Mouse (Mus musculus): ENCODE measurements around the gene Flnc. TPM values are rescaled to one million over a fixed set of nuclear protein-coding genes. Genes with fewer than 3 reads are reported as not detected.

Gene Flnc
- polyA plus RNA-seq, 1 experiment from 2014 or later: 42.5 TPM

- Histone ChIP-seq H3K36me3 (ENCODE audit: control insufficient read depth, insufficient read depth, low read length) (peaks cover 7% of the 10 kb centered on the region; the same call in 1 of the 2 replicates), H3K4me1 (ENCODE audit: control insufficient read depth, insufficient read depth, low read length) (peaks cover 42% of the 10 kb centered on the region), H3K9me3 (replicated peaks; ENCODE audit: control insufficient read depth, low read length) (no peaks in the 10 kb centered on the region), H3K4me3 (ENCODE audit: low read depth, low read length) (peak overlapping the region; percentile 67), H3K9ac (ENCODE audit: low read depth, low read length) (peak overlapping the region; percentile 80), H3K27ac (ENCODE audit: low read depth, low read length) (peak overlapping the region; percentile 97), H3K27me3 (ENCODE audit: control insufficient read depth, insufficient read depth, low read length) (no peaks in the 10 kb centered on the region), H3K4me2 (peak overlapping the region; percentile 90)
- peak; percentile 17 for ATAC-seq (replicated peaks; ENCODE audit: insufficient number of reproducible peaks, low FRiP score, low TSS enrichment)
- 2% methylated on average over 13 of the region's 13 CpGs for WGBS (ENCODE audit: insufficient replicate concordance)
Measured at GRCm38 (mm10) chr6:29434911-29435691, 2.0 kb downstream of the Flnc start.

DNA sequence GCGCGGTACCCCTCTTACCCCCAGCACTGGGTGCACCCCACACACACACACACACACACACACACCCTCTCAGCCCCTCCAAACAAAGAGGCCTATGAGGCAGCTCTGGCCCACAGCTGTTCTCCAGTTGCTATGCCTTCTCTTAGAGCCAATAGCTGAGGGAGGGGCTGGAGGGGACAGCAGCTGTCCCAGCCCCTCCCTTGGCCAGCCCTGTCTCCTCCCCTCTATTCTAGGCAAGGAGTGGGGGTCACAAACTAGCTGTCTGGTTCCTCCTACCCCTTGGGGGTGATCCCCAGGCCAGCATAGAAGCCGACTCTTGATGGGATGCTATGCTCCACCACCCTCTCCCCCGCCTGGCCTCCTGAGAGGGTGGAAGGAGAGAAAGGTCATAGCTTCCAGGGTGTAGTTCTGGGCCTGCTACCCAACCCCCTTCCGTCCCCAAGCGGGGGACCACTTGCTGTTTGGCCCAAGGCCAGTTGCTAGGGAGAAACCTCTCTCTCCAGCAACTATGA is 2.9 kb downstream of the Flnc start:
- peak overlapping the region; percentile 80 for H3K9ac ChIP-seq (ENCODE audit: low read depth, low read length)
- ATAC-seq (replicated peaks; ENCODE audit: insufficient number of reproducible peaks, low FRiP score, low TSS enrichment): 0 out of 2 replicates have a peak, but pooled peaks have one; percentile 7
- no peaks in the 10 kb centered on the region for H3K9me3 ChIP-seq (replicated peaks; ENCODE audit: control insufficient read depth, low read length)
- peak overlapping the region; percentile 67 for H3K4me3 ChIP-seq (ENCODE audit: low read depth, low read length)
- peak overlapping the region; percentile 90 for H3K4me2 ChIP-seq
- peak overlapping the region; percentile 97 for H3K27ac ChIP-seq (ENCODE audit: low read depth, low read length)
- H3K4me1 ChIP-seq (ENCODE audit: control insufficient read depth, insufficient read depth, low read length): peaks cover 33% of the 10 kb centered on the region
- H3K27me3 ChIP-seq (ENCODE audit: control insufficient read depth, insufficient read depth, low read length): no peaks in the 10 kb centered on the region
- 13% methylated on average over 6 of the region's 6 CpGs for WGBS (ENCODE audit: insufficient replicate concordance)
- peaks cover 11% of the 10 kb centered on the region for H3K36me3 ChIP-seq (ENCODE audit: control insufficient read depth, insufficient read depth, low read length)

DNA sequence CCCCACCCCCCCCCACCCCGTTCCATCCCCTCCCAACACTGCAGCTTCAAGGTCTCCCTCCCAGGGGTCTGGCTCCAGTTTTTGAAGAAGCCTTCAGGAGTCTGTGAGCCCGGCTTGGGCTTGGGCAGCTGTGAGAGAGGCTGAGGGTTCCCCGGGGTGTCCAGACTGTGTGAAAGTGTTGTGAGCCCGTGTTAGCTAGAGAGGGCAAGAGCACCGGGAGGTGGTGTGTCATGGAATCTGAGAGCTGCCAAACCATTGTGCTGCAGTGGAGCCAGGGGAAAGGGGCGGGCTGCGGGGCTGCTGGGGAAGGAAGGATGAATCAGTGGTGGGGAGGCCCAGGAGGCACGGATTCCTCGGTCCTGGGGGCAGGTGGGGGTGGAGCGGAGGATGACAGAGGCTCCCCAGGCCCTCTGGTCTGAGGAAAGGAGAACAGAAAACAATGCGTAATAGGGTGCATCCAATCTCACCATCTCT is 3.4 kb downstream of the Flnc start:
- peak overlapping the region; percentile 90 for H3K4me2 ChIP-seq
- H3K27ac ChIP-seq (ENCODE audit: low read depth, low read length): peak overlapping the region; percentile 97
- 8% methylated on average over 11 of the region's 11 CpGs for WGBS (ENCODE audit: insufficient replicate concordance)
- peak overlapping the region; percentile 67 for H3K4me3 ChIP-seq (ENCODE audit: low read depth, low read length)
- peaks cover 14% of the 10 kb centered on the region for H3K36me3 ChIP-seq (ENCODE audit: control insufficient read depth, insufficient read depth, low read length)
- ATAC-seq (replicated peaks; ENCODE audit: insufficient number of reproducible peaks, low FRiP score, low TSS enrichment): no peak
- no peaks in the 10 kb centered on the region for H3K9me3 ChIP-seq (replicated peaks; ENCODE audit: control insufficient read depth, low read length)
- peaks cover 33% of the 10 kb centered on the region for H3K4me1 ChIP-seq (ENCODE audit: control insufficient read depth, insufficient read depth, low read length)
- peak overlapping the region; percentile 80 for H3K9ac ChIP-seq (ENCODE audit: low read depth, low read length)
- H3K27me3 ChIP-seq (ENCODE audit: control insufficient read depth, insufficient read depth, low read length): no peaks in the 10 kb centered on the region

GRCm38 (mm10) chr6:29439251-29439650 is 6.2 kb downstream of the Flnc start:
- no peak for ATAC-seq (replicated peaks; ENCODE audit: insufficient number of reproducible peaks, low FRiP score, low TSS enrichment)
- no peak overlapping the region for H3K4me3 ChIP-seq (ENCODE audit: low read depth, low read length)
- H3K9ac ChIP-seq (ENCODE audit: low read depth, low read length): no peak overlapping the region
- H3K27ac ChIP-seq (ENCODE audit: low read depth, low read length): no peak overlapping the region
- 88% methylated on average over 4 of the region's 4 CpGs for WGBS (ENCODE audit: insufficient replicate concordance)
- peaks cover 25% of the 10 kb centered on the region for H3K36me3 ChIP-seq (ENCODE audit: control insufficient read depth, insufficient read depth, low read length)
- H3K4me1 ChIP-seq (ENCODE audit: control insufficient read depth, insufficient read depth, low read length): peaks cover 21% of the 10 kb centered on the region
- no peaks in the 10 kb centered on the region for H3K27me3 ChIP-seq (ENCODE audit: control insufficient read depth, insufficient read depth, low read length)
- no peak overlapping the region for H3K4me2 ChIP-seq
- no peaks in the 10 kb centered on the region for H3K9me3 ChIP-seq (replicated peaks; ENCODE audit: control insufficient read depth, low read length)

GRCm38 (mm10) chr6:29439789-29440188 is 6.7 kb downstream of the Flnc start:
- H3K9ac ChIP-seq (ENCODE audit: low read depth, low read length): no peak overlapping the region
- H3K27ac ChIP-seq (ENCODE audit: low read depth, low read length): no peak overlapping the region
- H3K36me3 ChIP-seq (ENCODE audit: control insufficient read depth, insufficient read depth, low read length): peaks cover 26% of the 10 kb centered on the region
- no peak overlapping the region for H3K4me2 ChIP-seq
- H3K4me3 ChIP-seq (ENCODE audit: low read depth, low read length): no peak overlapping the region
- no peak for ATAC-seq (replicated peaks; ENCODE audit: insufficient number of reproducible peaks, low FRiP score, low TSS enrichment)
- H3K9me3 ChIP-seq (replicated peaks; ENCODE audit: control insufficient read depth, low read length): no peaks in the 10 kb centered on the region
- H3K27me3 ChIP-seq (ENCODE audit: control insufficient read depth, insufficient read depth, low read length): no peaks in the 10 kb centered on the region
- peaks cover 20% of the 10 kb centered on the region for H3K4me1 ChIP-seq (ENCODE audit: control insufficient read depth, insufficient read depth, low read length)
- WGBS (ENCODE audit: insufficient replicate concordance): 84% methylated on average over 6 of the region's 6 CpGs

DNA sequence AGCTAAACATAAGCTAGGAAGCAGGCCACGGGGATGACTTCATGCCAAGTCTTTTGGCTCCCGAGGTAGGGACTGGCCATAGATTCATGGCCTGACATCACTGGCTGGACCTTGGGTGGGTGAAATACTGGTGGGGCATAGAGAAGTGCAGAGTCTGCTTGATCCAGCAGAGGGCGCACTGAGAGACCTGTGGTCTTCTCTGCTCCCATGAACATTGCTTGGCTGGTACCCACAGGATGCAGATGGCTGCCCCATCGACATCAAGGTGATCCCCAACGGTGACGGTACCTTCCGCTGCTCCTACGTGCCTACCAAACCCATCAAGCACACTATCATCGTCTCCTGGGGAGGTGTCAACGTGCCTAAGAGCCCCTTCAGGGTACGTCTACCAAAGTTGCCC is 11.7 kb downstream of the Flnc start:
- Histone ChIP-seq H3K4me2 (no peak overlapping the region), H3K4me1 (ENCODE audit: control insufficient read depth, insufficient read depth, low read length) (no peaks in the 10 kb centered on the region), H3K4me3 (ENCODE audit: low read depth, low read length) (no peak overlapping the region), H3K9me3 (replicated peaks; ENCODE audit: control insufficient read depth, low read length) (no peaks in the 10 kb centered on the region), H3K36me3 (ENCODE audit: control insufficient read depth, insufficient read depth, low read length) (peaks cover 41% of the 10 kb centered on the region), H3K27ac (ENCODE audit: low read depth, low read length) (no peak overlapping the region), H3K27me3 (ENCODE audit: control insufficient read depth, insufficient read depth, low read length) (no peaks in the 10 kb centered on the region), H3K9ac (ENCODE audit: low read depth, low read length) (no peak overlapping the region)
- no peak for ATAC-seq (replicated peaks; ENCODE audit: insufficient number of reproducible peaks, low FRiP score, low TSS enrichment)
- WGBS (ENCODE audit: insufficient replicate concordance): 67% methylated on average over 11 of the region's 11 CpGs

GRCm38 (mm10) chr6:29445354-29445753 is 12.3 kb downstream of the Flnc start:
- Histone ChIP-seq H3K4me1 (ENCODE audit: control insufficient read depth, insufficient read depth, low read length) (no peaks in the 10 kb centered on the region), H3K27ac (ENCODE audit: low read depth, low read length) (no peak overlapping the region), H3K9ac (ENCODE audit: low read depth, low read length) (no peak overlapping the region), H3K9me3 (replicated peaks; ENCODE audit: control insufficient read depth, low read length) (no peaks in the 10 kb centered on the region), H3K4me2 (no peak overlapping the region), H3K4me3 (ENCODE audit: low read depth, low read length) (no peak overlapping the region), H3K27me3 (ENCODE audit: control insufficient read depth, insufficient read depth, low read length) (no peaks in the 10 kb centered on the region), H3K36me3 (ENCODE audit: control insufficient read depth, insufficient read depth, low read length) (peaks cover 40% of the 10 kb centered on the region)
- no peak for ATAC-seq (replicated peaks; ENCODE audit: insufficient number of reproducible peaks, low FRiP score, low TSS enrichment)
- 85% methylated on average over 7 of the region's 7 CpGs for WGBS (ENCODE audit: insufficient replicate concordance)

DNA sequence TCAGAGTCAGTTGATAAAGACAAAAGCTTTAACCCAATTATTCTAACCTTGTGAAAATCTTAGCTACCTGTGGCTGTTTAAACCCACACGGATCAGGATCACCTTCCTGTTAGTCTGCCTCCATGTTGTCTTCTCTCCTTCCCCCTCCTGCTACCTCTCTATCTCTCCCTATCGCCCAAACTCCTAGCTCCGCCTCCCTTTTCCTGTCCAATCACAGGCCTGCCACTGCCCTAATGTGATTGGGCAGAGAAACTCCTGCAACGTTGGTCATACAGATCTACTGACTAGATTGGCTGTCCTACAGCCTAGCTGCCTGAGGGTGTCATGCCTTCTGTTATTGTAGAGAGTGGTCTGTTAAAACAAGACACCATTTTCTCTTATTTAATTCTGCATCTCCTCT is 16.8 kb downstream of the Flnc start:
- WGBS (ENCODE audit: insufficient replicate concordance): 25% methylated on average over 4 of the region's 4 CpGs
- H3K36me3 ChIP-seq (ENCODE audit: control insufficient read depth, insufficient read depth, low read length): peaks cover 45% of the 10 kb centered on the region
- no peak overlapping the region for H3K4me2 ChIP-seq
- H3K9ac ChIP-seq (ENCODE audit: low read depth, low read length): no peak overlapping the region
- H3K4me1 ChIP-seq (ENCODE audit: control insufficient read depth, insufficient read depth, low read length): no peaks in the 10 kb centered on the region
- ATAC-seq (replicated peaks; ENCODE audit: insufficient number of reproducible peaks, low FRiP score, low TSS enrichment): no peak
- no peak overlapping the region for H3K27ac ChIP-seq (ENCODE audit: low read depth, low read length)
- no peaks in the 10 kb centered on the region for H3K27me3 ChIP-seq (ENCODE audit: control insufficient read depth, insufficient read depth, low read length)
- no peak overlapping the region for H3K4me3 ChIP-seq (ENCODE audit: low read depth, low read length)
- H3K9me3 ChIP-seq (replicated peaks; ENCODE audit: control insufficient read depth, low read length): no peaks in the 10 kb centered on the region
